Mouse (Mus musculus): ENCODE results near the gene Cpeb2.

The Cpeb2 gene

DNA sequence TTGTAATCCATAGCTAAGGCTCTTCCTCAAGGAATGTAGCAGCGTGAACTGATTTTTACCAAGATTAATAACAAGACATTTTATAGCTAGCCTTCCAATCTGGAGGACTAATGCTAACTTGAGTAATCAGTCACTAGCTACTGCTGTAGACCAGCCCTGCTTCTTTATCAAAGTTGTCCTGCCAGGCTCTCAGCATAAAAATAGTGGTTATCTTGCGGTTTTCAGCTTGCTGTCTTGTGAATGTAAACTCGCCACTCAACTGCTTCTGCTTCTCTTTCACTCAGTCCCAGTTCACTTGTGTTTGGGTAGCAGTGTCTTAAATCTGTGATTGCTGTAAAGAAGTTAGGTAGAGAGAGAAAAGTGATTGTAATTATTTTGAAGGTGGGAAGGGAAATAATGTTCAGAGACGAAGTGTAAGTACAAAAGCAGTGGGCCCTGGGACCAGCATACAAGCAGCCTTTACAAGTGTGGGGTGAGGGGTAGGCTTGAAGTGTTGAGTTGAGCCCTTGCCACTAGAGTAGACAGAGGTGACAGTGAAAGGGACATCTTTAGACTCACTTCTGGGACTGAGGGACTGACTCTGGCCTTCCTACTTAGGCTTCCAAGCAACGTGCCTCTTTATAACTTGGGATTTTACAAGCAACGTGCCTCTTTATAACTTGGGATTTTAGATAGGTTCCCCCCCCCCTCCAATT, 6.3 kb downstream of the Cpeb2 start:
- DNase-seq (ENCODE audit: low spot score), result no peak

GRCm38 (mm10) chr5:43240729-43241128, 7.8 kb downstream of the Cpeb2 start:
- DNase-seq (ENCODE audit: low spot score), result no peak

DNA sequence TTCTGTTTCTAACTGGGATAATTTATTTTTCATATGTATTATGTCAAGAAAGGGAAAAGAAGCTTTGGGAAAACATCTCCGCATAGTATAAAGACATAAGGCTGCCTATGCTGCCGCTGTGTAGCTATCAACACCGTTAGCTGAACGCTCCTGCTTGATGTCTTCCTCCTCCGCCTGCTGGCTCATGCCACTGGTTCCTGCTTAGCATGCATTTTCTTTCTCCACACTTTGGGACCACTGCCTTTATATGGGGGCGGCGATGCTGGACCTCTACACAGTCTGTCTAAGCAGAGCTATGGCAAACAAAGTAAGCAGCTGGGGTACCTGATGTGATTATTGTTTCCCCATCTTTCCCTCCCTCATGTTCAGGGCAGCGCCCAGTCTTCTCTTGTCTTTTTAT, 13.3 kb downstream of the Cpeb2 start:
- no peak for DNase-seq (ENCODE audit: low spot score)

DNA sequence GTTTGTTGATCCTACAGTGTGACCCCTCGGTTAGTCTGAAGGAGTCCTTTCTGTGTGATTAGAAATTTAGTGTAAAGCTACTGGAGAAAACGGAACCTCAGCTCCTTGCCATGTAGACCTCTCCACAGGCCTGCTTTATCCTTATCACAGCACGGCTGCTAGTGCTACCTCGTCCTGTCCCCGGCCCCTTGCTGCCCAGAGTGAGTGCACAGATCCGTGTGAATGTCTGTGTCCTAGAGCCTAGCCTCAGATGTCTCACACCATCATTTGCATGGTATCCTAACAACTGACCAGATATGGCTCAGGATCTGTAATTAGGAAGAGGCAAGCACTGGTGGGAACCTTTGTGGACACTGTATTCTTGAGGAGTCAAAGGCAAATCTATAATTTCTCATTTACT, 14.0 kb downstream of the Cpeb2 start:
- DNase-seq (ENCODE audit: low spot score), result no peak

GRCm38 (mm10) chr5:43248001-43248430, 15.0 kb downstream of the Cpeb2 start:
- DNase-seq (ENCODE audit: low spot score), result no peak

GRCm38 (mm10) chr5:43257490-43257889, 24.5 kb downstream of the Cpeb2 start:
- no peak for DNase-seq (ENCODE audit: low spot score)

DNA sequence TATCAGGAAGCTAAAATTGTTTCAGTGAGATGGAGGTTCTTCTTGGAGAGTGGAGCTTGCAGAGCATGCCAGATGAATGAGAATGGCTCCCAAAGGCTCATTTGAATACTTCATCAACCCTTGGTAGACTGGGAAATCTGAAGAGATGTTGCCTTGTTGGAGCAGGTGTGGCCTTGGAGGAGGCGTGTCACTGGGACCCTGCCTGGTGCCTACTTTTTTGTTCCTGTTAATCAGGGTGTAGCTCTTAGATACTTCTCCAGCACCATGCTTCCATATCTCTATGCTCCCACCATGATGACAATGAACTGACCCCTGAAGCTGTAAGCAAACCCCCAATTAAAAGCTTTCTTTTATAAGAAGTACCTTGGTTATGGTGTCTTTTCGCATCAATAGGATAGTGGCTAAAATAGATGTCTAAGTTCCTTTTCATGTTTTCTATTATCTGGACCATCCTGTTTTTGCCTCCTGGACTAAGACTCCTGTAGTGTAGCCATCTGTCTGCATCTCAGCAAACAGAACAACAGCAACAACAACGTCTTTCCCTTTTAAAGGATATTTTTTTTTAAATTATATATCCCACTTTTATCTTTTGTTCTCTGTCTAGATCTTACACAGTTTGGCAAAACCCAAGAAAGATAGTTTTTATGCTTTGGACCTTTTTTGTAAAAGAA, 25.6 kb downstream of the Cpeb2 start:
- DNase-seq (ENCODE audit: low spot score), result no peak

GRCm38 (mm10) chr5:43261814-43262213, 28.8 kb downstream of the Cpeb2 start:
- DNase-seq (ENCODE audit: low spot score), result no peak

DNA sequence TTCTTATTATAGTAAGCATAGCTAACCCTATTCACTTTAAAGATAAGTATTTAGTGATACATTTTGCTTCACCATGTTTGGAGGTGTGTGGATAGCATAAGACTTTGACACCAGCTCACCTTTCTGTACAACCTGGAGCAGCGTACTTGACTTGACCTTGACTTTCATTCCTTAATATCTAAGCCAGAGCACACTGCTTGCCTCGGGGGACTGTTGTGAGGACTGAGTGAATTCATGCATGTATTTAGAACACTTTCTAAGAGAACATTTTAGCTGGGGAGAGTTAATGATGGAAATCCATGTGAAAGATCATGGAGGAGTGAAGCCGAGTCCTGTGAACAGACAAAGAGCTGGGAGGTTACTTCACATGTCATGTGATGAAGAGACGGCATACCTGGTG, 31.0 kb downstream of the Cpeb2 start:
- no peak for DNase-seq (ENCODE audit: low spot score)

DNA sequence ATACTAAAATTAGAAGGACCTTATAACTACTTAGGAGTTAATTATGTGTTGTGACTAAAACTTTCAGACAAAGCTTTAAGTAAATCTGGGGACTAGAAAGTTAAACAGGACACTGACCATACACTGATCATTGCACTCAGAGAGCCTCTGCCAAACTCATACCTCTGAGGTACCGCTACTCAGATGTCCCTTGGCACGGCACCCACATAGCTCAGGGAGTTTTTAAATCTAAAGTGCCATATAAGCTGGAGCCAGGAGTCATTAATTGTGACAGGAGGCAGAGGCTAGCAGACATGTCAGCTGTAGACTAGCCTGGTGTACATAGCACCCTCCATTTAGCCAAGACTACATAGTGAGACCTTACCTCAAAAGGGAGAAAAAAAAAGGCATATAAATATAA, 31.7 kb downstream of the Cpeb2 start:
- DNase-seq (ENCODE audit: low spot score), result no peak

GRCm38 (mm10) chr5:43277982-43278381, 45.0 kb downstream of the Cpeb2 start:
- DNase-seq (ENCODE audit: low spot score), result no peak

- no peak for DNase-seq (ENCODE audit: low spot score)
Observed at GRCm38 (mm10) chr5:43279774-43280173, 46.8 kb downstream of the Cpeb2 start.

DNA sequence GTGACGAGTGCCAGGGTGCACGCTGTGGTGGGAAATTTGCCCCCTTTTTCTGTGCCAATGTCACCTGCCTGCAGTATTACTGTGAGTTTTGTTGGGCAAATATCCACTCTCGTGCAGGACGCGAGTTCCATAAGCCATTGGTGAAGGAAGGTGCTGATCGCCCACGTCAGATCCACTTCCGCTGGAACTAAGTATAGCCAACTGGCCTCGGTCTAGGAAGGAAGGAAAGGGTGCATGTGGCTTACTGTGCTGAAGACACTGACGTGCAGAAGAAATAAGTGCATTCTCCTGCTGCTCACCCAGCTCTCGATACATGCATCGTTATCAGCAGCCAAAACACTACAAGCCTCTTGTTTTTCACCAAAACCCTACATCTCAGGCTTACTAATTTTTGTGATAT, 52.8 kb downstream of the Cpeb2 start:
- no peak for DNase-seq (ENCODE audit: low spot score)

DNA sequence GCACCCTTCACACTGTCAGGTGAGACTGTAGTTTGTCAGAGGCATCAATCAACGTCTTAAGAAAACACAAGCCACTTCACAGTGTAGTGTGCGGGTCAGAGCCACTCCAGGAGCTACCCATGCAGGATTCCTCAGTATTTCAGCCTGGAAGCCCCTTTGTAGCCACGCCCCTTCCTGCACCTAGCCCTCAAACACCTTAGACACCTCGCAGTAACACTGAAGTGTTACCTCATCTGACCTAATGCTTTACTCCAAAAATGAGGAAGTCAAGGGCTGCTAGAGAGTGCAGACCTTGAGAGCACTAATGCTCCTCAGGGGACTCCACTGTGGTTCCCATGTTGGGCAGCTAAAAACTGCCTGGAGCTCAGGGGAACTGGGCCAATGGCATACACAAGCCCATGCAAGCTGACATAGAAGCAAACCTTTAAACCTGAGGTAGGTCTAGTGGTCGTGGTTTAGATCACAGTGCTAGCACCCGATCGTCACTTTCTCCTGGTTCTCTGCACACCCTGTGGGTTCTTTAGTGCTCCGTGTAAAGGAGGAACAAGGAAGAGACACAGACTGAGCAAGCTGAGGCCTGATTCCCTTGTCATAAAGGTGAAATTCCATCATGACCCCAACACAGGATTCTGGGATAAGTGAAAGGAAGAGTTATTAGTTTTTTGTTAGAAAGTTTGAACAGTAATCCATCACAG, 56.9 kb downstream of the Cpeb2 start:
- no peak for DNase-seq (ENCODE audit: low spot score)

DNA sequence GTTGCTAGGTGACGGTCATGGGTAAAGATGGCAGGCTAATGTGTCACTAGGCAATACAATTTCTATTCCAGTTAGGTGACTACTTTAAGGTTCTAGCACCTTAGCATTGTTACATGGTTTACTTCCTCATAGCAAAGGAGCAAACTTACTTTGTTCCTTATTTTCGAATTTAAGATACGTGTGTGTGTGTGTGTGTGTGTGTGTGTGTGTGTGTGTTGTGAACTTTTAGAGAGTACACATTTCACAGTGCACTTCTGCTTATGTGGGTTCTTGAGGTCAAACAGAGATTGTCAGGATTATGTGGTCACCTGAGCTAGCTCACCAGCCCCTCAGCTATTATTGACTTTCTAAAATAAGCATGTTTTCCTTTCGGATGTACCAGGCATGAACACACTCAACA, 60.2 kb downstream of the Cpeb2 start:
- no peak for DNase-seq (ENCODE audit: low spot score)

GRCm38 (mm10) chr5:43297459-43297858, 64.5 kb downstream of the Cpeb2 start:
- no peak for DNase-seq (ENCODE audit: low spot score)

GRCm38 (mm10) chr5:43298975-43299374, 66.0 kb downstream of the Cpeb2 start:
- DNase-seq (ENCODE audit: low spot score), result peak; percentile 19

DNA sequence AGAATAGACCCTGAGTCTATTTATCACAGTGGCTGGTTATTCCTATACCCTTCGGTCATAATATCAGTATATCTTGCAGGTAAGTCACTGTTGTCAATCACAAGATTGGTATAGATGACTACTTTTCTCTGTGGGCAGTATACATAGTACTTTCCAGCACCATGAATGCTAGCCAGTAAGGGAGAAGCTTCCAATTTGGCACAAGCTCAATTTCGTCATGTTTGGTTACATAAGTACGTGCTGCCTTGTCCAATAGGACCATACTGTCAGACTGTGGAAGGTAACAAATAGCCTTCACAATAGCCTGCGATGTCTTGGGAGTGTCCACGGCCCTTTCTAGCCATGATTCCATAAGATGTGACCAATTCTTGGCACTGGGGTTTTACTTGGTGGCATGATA, 67.1 kb downstream of the Cpeb2 start:
- no peak for DNase-seq (ENCODE audit: low spot score)

DNA sequence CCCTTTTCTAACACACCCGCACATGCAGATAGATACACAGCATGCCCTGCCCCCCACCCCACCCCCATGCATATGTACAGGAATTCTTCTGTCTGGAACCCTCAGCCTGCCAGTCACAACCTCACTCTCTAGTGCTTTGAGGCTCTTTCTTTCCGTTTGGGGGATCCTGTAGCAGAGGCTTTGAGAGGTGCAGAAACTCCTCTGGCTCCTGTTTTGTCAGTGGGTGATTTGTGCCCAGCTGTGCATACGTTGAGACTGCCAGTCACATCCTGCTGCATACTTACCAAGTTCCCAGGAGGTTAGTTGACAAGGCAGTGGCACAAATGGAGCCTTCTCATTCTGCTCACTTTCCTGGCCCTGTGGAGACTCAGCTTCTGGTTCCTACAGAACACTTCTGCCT, 68.0 kb downstream of the Cpeb2 start:
- no peak for DNase-seq (ENCODE audit: low spot score)

DNA sequence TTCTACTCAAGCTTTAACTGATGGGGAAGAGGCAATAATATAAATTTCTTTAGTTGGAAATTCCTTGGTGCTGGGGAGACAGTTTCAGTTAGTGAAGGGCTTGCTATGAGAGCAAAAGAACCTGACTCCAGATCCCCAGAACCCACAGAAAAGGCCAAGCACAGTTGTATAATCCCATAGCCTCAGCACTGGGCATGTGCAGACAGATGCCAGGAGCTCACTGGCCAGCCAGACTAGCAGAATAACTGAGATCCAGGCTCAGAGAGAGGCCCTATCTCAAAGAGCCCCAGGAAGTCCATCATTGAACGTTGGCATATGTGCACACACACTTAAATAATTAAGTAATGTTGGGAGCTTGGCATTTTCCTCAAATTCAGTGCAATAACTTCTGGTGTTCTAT, 70.5 kb downstream of the Cpeb2 start:
- DNase-seq (ENCODE audit: low spot score), result no peak

DNA sequence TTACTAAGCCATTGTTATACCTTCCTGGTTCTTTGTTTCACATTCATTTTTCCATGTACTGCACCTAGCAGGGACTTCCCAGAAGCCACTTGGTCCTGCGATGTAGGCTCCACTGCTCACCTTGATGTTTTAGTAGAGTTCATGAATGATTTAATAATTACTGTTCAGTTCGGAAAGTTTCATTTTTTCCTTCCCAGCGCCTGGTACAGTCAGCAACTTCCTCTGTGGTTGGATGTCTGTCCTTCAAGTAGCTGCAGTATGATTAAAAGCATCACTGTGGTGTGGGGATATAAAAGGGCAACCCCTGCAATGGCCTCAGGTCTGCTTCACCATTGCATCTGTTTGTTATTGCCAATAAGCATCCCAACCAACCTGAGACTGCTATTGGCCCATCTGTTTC, 72.5 kb downstream of the Cpeb2 start:
- no peak for DNase-seq (ENCODE audit: low spot score)

GRCm38 (mm10) chr5:43309961-43310360, 77.0 kb downstream of the Cpeb2 start:
- DNase-seq (ENCODE audit: low spot score), result peak; percentile 39

DNA sequence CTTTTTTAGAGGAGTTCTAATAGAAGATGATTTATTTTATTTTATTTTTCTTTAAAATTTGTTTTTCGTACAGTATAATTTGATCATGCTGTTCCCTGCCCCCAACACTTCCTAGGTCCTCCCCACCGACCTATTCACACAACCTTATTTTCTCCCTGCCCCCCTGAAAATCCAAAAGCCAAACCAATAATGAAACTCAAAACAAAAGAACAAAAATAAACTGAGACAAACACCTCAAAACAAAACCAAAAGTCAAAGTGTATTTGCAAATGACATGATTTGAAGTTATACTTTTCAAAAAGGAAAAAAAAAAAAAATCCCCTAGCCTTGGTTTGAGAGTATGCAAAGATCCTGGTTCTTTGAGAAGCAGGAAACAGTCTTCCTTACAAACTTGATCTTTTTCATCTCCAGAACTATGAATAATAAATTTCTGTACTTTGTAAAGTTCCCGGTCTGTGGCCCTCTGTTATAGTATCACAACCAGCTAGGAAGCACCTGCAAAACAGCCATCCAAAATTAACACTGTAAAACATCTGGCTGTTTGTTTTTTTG, 91.4 kb downstream of the Cpeb2 start:
- no peak for DNase-seq (ENCODE audit: low spot score)

Measured in embryo, embryonic 10 days (tissue).